Mouse (Mus musculus): ENCODE results near the gene Acot7. TPM values are rescaled to one million over a fixed set of nuclear protein-coding genes. Genes with fewer than 3 reads are reported as not detected.
A peak's percentile ranks its signal among the peaks of the same experiment; 100 is the strongest.

Acot7 gene
- total RNA-seq, 2 experiments from 2014 or later, result 37.3 to 39.3 TPM

DNA sequence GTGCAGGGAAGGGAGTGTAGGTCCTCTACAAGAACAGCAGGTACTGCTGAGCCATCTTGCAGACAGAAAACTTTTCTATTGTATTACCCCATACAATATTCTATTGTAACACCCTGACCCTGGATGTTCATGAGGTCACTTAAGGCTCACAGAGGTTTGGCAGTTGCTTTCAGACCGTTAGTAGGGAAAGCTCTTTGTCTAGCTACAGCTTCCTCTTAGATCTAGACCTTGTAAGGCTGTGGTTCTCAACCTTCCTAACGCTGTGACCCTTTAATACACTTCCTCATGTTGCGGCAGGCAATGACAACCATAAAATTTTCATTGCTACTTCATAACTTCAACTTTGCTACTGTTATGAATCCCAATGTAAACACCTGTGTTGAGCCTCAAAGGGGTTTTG lies 1.3 kb upstream of the Acot7 start:
- no peak for DNase-seq
- intact Hi-C loops (cut with DNase I), result no loop called here

DNA sequence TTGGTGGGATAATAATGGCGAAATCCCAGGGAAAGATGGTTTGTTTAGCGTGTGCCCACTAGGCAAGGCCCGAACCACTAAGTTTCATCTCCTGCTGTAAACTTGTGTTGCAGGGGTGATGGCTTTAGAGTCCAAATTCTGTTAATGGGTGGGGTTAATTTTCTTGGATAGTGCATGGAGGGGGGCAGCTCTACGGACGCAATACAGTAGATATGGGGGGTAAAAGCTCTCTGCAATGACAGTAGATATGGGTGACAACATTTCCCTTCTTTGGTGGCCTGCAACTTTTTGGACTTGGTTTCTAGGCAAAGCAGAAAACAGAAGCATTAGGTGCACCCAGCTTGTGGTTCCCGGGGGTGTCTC lies 779 bp upstream of the Acot7 start:
- intact Hi-C loops (cut with DNase I), result no loop called here
- DNase-seq, result no peak

DNA sequence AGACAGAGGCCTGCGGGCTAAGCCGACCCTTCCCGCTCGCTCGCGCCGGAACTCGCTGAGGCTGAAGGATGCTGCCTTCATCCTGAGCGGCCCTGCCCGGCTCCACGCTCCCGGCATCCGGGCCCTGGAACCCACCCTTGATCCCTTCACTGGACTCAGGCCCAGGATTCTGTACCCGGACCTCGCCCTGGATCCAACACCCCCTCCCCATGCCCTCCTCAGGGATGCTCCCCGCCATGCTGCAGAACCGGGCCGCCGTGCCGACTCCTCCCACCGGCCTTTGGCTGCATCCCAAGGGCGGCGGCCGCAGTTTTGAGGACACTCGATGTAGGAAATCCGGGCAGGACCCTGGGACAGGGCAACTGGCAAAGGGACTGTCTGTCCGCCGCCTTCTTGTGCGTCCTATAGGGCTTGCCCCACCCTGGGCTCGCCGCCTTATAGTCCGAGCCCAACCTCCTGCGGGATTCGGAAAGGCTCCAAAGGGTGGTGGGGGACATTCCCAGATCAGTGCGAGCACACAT lies 470 bp downstream of the Acot7 start:
- peak; percentile 57 for DNase-seq
- intact Hi-C loops (cut with DNase I), result no loop called here

DNA sequence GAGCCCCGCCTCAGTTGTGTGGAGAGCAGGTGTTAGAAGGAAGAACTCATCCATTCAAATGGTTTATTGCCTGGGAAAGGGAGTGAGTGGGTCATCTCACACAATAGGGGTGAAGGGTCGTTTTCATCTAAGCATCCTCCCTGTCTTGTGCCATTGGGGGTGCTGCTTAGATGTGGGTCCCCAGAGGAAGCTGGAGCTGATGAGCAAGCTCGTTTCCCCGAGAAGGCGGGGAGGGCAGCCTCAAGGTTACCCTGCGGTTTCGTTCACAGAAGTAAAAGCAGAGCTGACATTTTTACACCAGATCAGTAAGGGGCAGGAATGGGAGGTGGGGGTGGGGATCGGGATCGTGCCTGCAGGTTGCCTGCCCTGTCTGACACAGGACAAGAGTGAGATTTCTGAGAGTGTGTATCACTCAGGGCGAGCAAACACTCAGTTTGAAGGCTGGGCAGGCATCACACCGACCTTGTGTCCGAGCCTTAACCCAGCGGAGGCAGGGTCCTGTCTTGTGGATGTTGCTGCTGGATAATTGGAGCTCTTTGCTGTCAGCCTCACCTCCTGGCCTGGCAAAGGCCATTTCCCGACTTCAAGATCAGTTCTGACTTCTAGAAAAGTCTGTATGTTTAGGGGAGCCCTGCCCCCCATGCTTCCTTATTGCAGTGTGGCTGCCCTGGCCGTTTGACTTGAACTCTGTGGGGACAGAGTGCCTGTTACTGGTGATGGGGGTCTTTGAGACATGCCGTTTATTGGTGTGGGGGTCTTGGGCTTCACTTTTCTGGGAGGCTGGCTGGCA lies 1.2 kb downstream of the Acot7 start:
- intact Hi-C loops (cut with DNase I), result no loop called here
- DNase-seq, result no peak

DNA sequence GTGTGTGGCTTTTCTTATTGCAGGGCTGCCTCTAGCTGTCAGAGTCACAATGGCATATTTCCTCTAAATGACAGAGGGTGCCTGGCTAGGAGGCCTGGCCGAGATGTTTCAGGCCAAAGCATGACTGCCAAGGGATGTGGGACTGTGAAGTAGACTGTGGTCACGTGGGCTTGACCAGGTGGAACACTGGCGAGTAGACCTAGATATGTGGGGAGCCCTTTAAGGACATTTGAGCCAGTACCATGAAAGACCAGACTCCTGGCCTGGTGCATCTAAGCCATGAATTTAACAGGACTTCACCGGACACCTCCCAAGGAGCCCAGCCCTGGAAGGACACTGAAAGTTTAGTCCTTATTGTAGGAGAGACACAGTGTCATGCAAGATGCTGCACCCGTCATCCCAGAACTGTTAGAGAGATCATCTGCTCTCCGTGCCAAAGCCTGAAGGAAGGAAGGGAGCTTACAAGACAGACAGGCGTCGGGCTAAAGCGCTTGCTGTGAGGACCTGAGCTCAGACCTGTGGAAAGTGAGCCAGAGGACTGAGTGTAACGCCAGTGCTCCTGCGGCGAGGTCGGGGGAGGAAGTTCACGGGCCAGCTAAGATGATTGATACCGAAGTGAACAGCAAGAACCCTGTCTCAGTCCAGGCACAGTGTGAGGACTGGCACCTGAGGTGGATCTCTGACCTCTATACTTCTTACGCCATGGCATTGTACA lies 2.2 kb downstream of the Acot7 start:
- DNase-seq, result no peak
- intact Hi-C loops (cut with DNase I), result no loop called here

DNA sequence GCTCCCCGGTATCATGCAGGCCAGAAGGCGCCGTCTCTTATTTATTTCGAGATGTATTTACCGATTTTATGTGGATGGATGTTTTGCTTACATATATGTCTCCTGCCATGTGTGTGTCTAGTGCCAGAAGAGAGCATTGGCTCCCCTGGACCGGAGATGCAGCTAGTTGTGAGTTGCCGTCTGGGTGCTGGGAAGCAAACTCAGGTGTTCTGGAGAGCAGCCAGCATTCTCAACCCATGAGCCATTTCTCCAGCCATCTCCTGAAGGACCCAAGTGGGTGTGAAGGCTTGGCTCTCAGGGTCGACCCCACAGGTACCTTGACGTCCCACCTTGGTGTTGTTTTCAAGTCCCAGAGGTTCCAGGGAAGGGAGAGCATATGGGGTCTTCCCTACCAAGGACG lies 4.3 kb downstream of the Acot7 start:
- DNase-seq, result no peak

DNA sequence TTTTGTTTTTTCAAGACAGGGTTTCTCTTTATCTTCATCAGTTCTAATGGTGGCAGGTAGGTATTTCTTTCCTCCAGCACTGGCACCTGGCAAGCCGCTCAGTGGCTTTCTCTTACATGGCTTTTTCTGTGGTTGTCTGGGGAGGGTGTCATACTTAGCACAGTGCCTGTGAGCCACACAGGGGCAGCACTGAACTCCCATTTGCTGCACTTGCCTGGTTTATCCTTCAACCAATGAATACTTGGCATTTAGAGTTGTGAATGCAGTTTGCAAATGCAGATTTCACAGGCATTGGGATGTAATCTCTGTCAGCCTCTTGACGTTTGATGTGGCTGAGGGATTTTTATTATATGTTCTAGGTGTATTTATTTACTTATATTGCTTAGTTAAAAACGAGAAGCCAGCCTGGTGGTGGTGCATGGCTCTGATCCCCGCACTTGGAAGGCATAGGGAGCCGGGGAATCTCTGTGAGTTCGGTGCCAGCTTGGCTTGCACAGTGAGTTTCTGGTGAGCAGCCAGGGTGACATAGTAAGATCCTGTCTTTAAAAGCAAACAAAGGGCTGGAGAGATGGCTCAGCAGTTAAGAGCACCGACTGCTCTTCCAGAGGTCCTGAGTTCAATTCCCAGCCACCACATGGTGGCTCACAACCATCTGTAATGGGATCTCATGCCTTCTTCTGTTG lies 6.6 kb downstream of the Acot7 start:
- peak in 1 of 2 experiments; percentile 31 for DNase-seq
- intact Hi-C loops (cut with DNase I), result loop anchor here (2.0 kb wide), 1 partner anchor 22 kb away; no protein-coding TSS in a partner anchor

More for the DNA sequence above, 4.3 kb downstream of the Acot7 start:
- intact Hi-C loops (cut with DNase I), result no loop called here

DNA sequence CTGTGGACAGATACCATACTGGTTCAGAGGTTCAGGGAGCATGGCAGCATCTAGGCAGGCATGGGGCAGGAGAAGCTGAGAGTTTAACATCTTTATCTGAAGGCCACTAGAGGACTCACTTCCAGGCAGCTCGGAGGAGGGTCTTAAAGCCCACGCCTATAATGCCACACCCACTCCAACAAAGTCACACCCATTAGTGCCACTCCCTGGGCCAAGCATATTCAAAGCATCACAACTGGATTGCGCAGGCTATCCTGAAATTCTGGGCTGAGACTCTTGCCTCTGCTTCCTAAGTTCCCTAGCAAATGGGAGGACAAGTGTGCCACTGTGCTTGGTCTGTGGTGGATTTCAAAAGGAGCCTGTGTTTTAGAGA lies 7.2 kb downstream of the Acot7 start:
- DNase-seq, result peak in 1 of 2 experiments; percentile 37
- intact Hi-C loops (cut with DNase I), result loop anchor here (2.0 kb wide), 1 partner anchor 22 kb away; no protein-coding TSS in a partner anchor

DNA sequence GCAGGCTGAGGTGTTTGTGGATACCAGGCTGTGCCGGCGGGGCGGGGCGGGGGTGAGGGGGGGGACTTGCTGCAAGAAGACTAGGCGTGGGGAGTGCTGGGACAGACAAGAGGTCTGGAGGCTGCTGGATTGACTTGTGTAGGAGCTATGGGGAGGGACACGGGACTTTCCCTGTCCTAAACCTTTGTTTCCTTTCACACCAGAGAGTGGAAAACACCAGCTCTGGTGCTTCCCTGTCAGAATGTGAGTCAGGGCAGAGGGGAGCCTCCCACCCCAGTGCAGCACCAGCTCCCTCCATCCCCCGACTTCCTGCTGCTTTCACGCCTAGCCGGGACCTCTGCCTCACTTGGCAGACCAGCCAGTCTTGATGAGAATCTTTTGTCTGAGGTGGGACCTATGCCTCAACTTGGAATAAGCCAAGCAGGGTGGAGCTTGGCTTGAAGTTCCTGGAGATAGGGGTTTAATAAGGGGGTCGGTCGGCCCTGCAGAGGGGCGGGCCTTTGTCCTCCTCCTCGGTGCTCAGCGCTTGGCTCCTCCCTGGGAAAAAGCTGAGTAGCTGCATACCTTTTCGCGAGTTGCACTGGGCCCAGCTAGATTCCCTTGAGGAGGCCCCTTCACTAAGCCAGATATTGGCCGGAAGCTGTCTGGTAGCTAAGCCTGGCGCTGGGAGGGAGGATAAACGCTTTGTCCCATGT lies 7.7 kb downstream of the Acot7 start:
- peak; percentile 54 to 70 for DNase-seq
- intact Hi-C loops (cut with DNase I), result loop anchor here (2.0 kb wide), 1 partner anchor 21 kb away; no protein-coding TSS in a partner anchor

DNA sequence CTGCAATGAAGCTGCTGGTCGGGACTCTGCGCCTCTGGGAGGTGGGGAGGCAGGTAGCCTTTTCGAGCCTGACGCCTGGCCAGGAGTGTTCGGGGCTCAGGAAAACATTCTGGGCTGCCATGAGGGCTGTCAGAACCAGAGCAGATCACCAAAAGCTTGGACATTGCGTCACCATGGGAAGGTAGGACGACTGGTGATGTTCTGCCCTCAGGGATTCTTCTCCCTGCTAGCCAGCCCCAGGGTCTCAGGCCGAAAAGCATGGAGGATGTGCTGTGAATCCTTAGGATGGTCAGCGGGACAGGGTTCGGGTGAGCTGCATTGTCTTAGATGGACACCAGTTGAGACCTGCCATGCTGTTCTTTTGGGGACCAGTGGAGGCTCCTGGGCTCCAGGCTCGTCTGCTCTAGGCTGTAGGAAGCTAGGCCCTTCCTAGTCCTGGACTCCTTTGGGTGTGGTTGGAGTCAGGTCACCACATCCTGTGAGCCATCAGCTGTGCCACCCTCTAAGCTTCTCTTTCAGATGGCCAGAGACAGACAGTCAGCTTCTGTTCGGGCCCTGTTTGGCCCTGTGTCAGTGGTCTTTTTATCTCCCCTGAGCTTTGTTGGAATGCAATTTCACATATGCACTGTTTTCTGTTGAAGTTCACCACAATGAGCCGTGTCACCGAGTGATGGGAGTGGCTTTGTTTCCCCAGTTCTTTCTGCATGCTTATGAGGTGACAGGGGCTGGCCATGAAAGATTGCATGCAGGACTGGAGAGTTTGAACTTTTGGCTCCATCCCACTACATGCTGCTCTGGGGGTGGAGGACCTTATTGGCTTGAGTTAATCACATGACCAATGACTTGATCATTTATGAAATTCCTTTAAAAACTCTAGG lies 8.5 kb downstream of the Acot7 start:
- intact Hi-C loops (cut with DNase I), result no loop called here
- peak in 1 of 2 experiments; percentile 27 for DNase-seq

DNA sequence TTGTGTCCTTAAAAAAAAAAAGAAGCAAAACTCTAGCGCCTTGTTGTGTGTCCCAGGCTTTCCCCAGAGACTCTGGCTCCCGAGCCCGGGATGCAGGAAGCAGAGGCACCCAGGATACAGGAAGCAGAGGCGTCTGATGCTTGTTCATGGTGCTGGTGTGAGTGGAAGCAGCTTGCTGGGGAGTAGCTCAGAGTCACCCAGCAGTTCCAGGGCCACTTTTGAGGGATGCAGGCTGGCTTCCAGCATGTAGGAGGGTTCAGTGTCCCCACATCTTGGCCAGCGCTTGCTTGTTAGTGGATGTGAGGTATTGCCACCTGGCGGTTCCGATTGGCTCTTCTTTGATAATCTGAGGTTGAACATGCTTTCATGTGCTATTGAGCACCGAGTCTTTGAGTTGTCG lies 9.2 kb downstream of the Acot7 start:
- DNase-seq, result no peak
- intact Hi-C loops (cut with DNase I), result no loop called here

DNA sequence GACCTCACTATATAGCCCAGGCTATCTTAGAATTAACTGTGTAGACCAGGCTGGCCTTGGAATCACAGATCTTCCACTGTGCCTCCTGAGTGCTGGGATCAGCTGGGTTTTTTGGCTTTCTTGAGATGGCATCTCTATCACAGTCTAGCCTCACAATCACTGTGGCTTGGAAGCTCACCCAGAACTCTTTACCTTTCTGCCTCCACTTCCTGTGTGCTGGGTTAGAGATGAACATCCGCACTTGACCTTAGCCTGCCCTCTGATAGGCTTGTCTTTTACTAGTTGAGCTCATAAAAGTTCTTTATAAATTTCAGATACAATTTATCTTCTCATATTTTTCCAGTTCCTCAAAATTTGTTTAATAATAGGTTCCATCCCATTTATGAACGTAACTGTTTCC lies 10.7 kb downstream of the Acot7 start:
- DNase-seq, result no peak
- intact Hi-C loops (cut with DNase I), result no loop called here

DNA sequence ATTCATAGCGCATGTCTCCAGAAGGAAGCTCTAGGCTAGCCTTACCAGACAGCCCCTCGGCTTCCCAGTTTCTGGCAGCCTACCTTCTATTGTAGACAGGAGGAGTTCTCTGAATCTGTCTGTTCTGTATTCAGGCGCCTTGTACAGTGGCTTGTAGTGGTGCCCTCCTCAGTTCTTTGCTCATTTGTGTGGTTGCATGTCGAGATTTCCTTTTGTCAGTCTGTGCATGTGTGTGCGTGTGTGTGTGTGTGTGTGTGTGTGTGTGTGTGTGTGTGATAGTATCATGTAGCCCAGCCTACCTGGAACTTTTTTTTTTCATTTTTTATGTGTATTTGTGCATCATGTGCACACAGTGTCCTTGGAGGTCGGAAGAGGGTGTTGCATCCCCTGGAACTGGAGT lies 11.1 kb downstream of the Acot7 start:
- intact Hi-C loops (cut with DNase I), result no loop called here
- no peak for DNase-seq

DNA sequence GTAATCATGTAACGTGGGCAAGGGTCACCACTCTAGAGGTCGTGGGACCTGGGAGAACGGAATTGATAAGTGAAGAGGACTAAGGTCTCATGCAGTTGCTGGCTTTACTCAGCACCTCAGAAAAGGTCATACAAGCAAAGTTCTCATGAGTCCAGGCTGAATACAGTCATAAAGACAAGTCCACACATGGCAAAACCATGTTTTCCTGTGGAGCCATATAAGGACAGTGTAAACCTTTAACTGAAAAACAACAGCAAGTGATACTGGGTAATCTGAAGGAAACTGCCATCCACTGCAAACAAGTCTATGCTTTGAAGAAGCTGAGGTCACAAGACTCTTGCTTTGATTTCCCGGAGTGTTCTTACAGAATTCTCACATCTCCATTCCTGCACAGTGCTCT lies 11.8 kb downstream of the Acot7 start:
- DNase-seq, result no peak
- intact Hi-C loops (cut with DNase I), result no loop called here

DNA sequence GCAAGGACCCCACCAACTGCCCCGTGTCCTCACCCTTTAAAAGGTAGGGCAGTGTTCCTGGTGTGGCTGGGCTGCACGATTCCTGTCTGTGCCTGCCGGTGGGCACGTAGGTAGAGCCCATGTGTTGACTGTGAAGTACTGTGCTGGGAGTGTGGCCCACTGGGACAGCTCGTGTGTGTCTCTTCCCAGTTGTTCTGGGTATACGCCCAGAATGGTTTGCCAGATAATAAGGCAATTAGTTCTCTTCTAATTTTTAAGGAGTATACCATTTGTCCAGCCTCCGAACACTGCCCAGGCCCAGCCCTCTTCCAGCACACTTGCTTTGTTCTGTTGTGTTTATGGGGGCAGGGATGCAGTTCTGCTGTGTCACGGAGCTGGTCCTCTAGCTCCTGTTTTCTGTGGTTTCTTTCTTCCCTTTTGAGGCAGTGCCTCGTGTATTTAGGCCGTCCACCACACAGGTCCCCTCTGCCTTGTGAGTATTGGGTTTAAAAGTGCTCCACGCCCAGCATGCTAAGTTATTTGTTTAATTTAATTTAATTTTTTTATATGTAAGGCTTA lies 12.2 kb downstream of the Acot7 start:
- intact Hi-C loops (cut with DNase I), result no loop called here
- no peak for DNase-seq

DNA sequence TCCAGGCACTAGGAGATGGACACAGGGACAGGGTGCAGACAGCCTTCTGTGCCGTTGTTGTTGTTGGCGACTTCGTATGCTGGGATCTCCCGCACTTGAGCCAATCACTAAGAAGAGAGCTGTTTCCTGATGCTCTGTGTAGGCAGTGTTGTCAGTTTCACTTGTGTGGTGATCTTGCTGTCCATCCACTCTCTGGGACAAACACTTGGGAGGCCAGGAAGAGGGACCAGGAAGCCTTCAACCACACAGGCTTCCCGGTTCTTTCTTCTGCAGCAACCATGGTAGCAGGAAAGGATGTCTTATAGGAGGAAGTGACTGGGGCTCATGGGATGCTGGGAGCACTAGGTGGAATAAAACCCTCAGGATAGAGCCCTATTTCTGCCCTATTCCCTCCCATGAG lies 12.8 kb downstream of the Acot7 start:
- no peak for DNase-seq
- intact Hi-C loops (cut with DNase I), result no loop called here

DNA sequence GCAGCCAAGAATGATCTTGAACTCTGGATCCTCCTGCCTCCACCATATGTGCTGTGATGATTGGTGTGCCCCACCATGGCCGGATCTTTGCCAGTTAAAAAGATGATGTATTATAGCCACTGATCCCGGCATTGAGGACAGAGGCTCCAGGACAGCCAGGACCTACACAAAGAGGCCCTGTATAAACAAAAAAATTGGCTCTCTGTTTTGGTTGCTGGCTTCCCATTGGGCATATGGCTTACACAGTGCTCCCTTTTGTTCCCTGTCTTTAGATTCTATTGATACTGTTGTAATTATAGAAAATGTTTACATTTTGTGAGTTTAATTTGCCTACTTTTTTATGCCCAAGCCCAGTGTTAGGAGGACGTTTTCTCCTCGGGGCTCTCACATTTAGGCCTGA lies 14.6 kb downstream of the Acot7 start:
- DNase-seq, result no peak
- intact Hi-C loops (cut with DNase I), result no loop called here

DNA sequence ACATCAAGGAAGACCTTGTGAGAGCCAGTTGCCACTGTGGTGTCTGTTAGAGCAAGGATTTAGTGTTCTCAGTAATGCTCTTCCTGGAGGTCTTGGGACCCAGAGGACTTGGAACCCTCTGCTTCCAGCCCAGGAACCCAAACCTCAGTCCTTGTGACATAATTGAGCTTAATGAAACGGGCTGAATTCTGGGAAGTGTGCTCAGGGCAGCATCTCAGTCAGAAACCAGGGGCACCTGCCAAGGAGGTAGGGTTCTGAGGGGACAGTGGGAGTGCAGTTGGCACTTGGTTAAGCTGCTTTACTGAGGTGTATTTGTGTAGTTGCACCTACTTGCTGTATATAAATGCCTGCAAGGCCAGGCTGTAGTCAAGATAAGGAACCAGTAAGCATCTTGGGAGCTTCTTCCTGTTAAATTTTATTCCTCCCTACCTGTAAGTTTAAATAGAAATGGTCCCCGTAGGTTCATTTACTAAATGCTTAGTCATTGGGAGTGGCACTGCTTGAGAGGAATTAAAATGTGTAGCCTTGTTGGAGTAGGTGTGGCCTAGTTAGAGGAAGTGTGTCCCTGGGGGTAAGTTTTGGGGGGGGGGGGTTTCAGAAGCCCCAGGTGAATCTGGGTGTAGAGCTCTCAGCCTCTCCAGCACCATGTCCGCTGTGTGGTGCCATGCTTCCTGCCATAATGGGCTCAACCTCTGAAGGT lies 16.7 kb downstream of the Acot7 start:
- DNase-seq, result no peak
- intact Hi-C loops (cut with DNase I), result no loop called here

DNA sequence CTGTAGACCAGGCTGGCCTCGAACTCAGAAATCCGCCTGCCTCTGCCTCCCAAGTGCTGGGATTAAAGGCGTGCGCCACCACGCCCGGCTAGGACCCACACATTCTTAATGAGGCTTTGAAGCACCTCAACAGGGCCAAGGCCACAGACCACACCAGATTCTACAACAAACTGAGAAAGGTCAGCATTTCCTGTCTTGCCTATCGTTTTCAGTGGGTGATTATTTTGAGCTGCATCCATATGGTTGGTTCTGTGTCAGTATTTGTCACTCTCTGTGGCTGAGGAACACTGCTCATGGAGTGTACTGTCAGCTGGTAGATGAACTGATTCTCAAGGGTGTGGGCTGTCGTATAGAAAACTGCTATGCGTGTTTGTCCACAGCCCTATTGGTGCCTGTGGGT lies 18.3 kb downstream of the Acot7 start:
- no peak for DNase-seq
- intact Hi-C loops (cut with DNase I), result no loop called here
